In the genomic region with DNA sequence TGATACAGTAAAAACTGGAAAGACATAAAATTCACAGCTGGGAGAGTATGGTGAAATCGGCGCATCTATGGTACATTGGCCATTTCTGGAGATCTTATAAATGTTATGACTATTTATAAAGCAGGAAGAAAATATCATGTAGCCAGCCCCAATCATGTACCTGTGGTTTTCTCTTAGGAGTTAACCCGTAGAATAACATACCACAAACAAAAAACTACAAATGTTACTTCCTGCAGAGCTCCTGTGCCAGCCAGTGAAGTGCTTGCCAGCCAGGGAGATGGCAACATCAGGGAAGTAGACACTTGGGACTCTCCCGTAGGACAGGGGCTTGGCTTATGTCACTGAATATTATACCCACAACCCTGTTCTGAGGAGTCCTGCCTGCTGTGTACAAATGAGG, we compare ENCODE assay signal across 26 mouse cellular contexts. TPM values are rescaled to one million over a fixed set of nuclear protein-coding genes. Genes with fewer than 3 reads are reported as not detected.
"Had no signal": no experiment of that assay in that cellular context is flagged by ENCODE, and none has a peak within 500 bp of the region (broad histone marks: within the 10 kb centered on the region; RNA-seq: fewer than 3 reads in every experiment).

No protein-coding gene starts in this region.

- H3K9ac ChIP-seq: liver, embryonic 15.5 days; lung, embryonic 14.5 days; midbrain, embryonic 13.5 days; neural tube, embryonic 13.5 days; neural tube, embryonic 15.5 days had no signal

- DNase-seq: lung, embryonic 14.5 days; lung, postnatal 10 days; lung, postnatal 4 days; retina, postnatal 1 day; right cerebral cortex, adult 18-20 months; right cerebral cortex, postnatal 25 days; right cerebral cortex, postnatal 4 days; spleen, adult 18-20 months; thymus, adult 18-20 months; thymus, postnatal 14 days; thymus, postnatal 36 days had no signal

- ATAC-seq: midbrain, embryonic 13.5 days; midbrain, embryonic 16.5 days had no signal

- H3K27me3 ChIP-seq: liver, embryonic 15.5 days; midbrain, embryonic 13.5 days; neural tube, embryonic 13.5 days; neural tube, embryonic 15.5 days had no signal

- H3K4me2 ChIP-seq: liver, embryonic 15.5 days; lung, embryonic 14.5 days; midbrain, embryonic 13.5 days; neural tube, embryonic 13.5 days; neural tube, embryonic 15.5 days had no signal

- H3K4me3 ChIP-seq: liver, embryonic 15.5 days; midbrain, embryonic 10.5 days; midbrain, embryonic 13.5 days; myocyte; neural tube, embryonic 13.5 days; neural tube, embryonic 15.5 days had no signal

- H3K36me3 ChIP-seq: liver, embryonic 15.5 days; midbrain, embryonic 10.5 days; midbrain, embryonic 13.5 days; neural tube, embryonic 13.5 days; neural tube, embryonic 15.5 days had no signal

- H3K27ac ChIP-seq: liver, embryonic 15.5 days; midbrain, embryonic 10.5 days; midbrain, embryonic 13.5 days; neural tube, embryonic 13.5 days; neural tube, embryonic 15.5 days had no signal

- H3K9me3 ChIP-seq: liver, embryonic 15.5 days; midbrain, embryonic 10.5 days; midbrain, embryonic 13.5 days; neural tube, embryonic 13.5 days; neural tube, embryonic 15.5 days had no signal

RNA-seq across cellular contexts. Expression of gene Gm10974, which starts 14.6 kb away (rescaled TPM):
- total RNA-seq: megakaryocyte, adult 5-6 weeks; megakaryocyte-erythroid progenitor cell, adult 5-6 weeks had no signal
- polyA plus RNA-seq: liver, embryonic 15.5 days; lung, embryonic 14.5 days; lung, embryonic 16.5 days; midbrain, embryonic 10.5 days; midbrain, embryonic 13.5 days; midbrain, embryonic 16.5 days; myocyte; neural tube, embryonic 11.5 days; neural tube, embryonic 13.5 days; neural tube, embryonic 15.5 days; small intestine, adult 2 months; stomach, embryonic 14.5 days; stomach, embryonic 16.5 days; thymus, postnatal 0 days had no signal
